Mouse (Mus musculus) ES-E14 (cell line): ENCODE results near the gene Fam172a. TPM values are rescaled to one million over a fixed set of nuclear protein-coding genes. Genes with fewer than 3 reads are reported as not detected.

Experiments
- DNase-seq: peaks from one replicate; pipeline ENCODE4 v3.0.0-alpha.2; 2013; ENCODE audit warnings: low read depth, low spot score
- H3K27ac ChIP-seq: 2 replicates; pipeline ENCODE4 v1.5.1; 2012; ENCODE audit warnings: low read depth, mild to moderate bottlenecking, low read length, moderate library complexity, mixed read lengths; ENCODE audit not compliant: poor library complexity, insufficient read depth, severe bottlenecking
- H3K36me3 ChIP-seq: 2 replicates; pipeline ENCODE4 v1.6.1; 2012; ENCODE audit warnings: mild to moderate bottlenecking, low read length, moderate library complexity, mixed read lengths; ENCODE audit not compliant: control insufficient read depth, poor library complexity, insufficient read depth, severe bottlenecking
- H3K4me1 ChIP-seq, 2 experiments: fragments of 150-350 bp in 1 of 2; sonication (generic) in 1 of 2; 2 replicates each; pipeline ENCODE4 v1.6.1; 2012; ENCODE audit warnings: low read length in 2 of 2, mild to moderate bottlenecking in 1 of 2, mixed read lengths in 1 of 2; ENCODE audit not compliant: control insufficient read depth in 2 of 2, insufficient read depth in 2 of 2, poor library complexity in 1 of 2
- H3K4me3 ChIP-seq, 2 experiments: fragments of 150-350 bp in 1 of 2; sonication (generic) in 1 of 2; 2 replicates each; pipeline ENCODE4 v1.5.1; 2012; ENCODE audit warnings: low read length in 2 of 2, low read depth in 1 of 2, mild to moderate bottlenecking in 1 of 2, mixed read lengths in 1 of 2; ENCODE audit not compliant: insufficient read depth in 1 of 2, poor library complexity in 1 of 2, severe bottlenecking in 1 of 2
- H3K9ac ChIP-seq: 2 replicates; pipeline ENCODE4 v1.6.1; 2012; ENCODE audit warnings: low read depth, mild to moderate bottlenecking, low read length, mixed read lengths; ENCODE audit not compliant: poor library complexity, insufficient read depth, severe bottlenecking
- H3K9me3 ChIP-seq: fragments of 150-350 bp; sonication (generic); 2 replicates; pipeline ENCODE4 v1.6.1; 2012; ENCODE audit warnings: low read depth, mild to moderate bottlenecking, low read length; ENCODE audit not compliant: control insufficient read depth, insufficient read depth
- CHD2 ChIP-seq: IDR thresholded peaks from 2 replicates; pipeline ENCODE4 v1.6.1; 2014; ENCODE audit warnings: mild to moderate bottlenecking, low read depth, low read length, inconsistent platforms
- HCFC1 ChIP-seq: IDR thresholded peaks from 2 replicates; pipeline ENCODE4 v1.6.1; 2012; ENCODE audit warnings: low read length, inconsistent platforms, borderline replicate concordance; ENCODE audit not compliant: insufficient read depth
- MAFK ChIP-seq: IDR thresholded peaks from 2 replicates; pipeline ENCODE4 v1.6.1; 2014; ENCODE audit warnings: mild to moderate bottlenecking, low read depth, low read length, inconsistent platforms; ENCODE audit not compliant: insufficient read depth
- ZC3H11A ChIP-seq: IDR thresholded peaks from 2 replicates; pipeline ENCODE4 v1.6.1; 2012; ENCODE audit warnings: low read depth, mild to moderate bottlenecking, inconsistent platforms, low read length, borderline replicate concordance
- ZNF384 ChIP-seq: IDR thresholded peaks from 2 replicates; pipeline ENCODE4 v1.6.1; 2012; ENCODE audit warnings: low read depth, low read length, inconsistent platforms
- in situ Hi-C, 2 experiments: fragments of 600-800 bp; cut with MboI; formaldehyde crosslinking; loops; one replicate each; pipeline ENCODE4 v1.15.1; 2025; ENCODE audit warnings: low sequenced_read_pairs in 2 of 2, inconsistent platforms in 1 of 2; ENCODE audit not compliant: unreplicated experiment in 2 of 2
- total RNA-seq: library from RNA; depleted of rRNA; stranded (reverse); fragments of 300-350 nt; gene quantifications from 2 replicates; pipeline ENCODE4 v1.2.3, GENCODE M21; 2012

Gene Fam172a
- total RNA-seq, 1 experiment: 8.7 TPM

DNA sequence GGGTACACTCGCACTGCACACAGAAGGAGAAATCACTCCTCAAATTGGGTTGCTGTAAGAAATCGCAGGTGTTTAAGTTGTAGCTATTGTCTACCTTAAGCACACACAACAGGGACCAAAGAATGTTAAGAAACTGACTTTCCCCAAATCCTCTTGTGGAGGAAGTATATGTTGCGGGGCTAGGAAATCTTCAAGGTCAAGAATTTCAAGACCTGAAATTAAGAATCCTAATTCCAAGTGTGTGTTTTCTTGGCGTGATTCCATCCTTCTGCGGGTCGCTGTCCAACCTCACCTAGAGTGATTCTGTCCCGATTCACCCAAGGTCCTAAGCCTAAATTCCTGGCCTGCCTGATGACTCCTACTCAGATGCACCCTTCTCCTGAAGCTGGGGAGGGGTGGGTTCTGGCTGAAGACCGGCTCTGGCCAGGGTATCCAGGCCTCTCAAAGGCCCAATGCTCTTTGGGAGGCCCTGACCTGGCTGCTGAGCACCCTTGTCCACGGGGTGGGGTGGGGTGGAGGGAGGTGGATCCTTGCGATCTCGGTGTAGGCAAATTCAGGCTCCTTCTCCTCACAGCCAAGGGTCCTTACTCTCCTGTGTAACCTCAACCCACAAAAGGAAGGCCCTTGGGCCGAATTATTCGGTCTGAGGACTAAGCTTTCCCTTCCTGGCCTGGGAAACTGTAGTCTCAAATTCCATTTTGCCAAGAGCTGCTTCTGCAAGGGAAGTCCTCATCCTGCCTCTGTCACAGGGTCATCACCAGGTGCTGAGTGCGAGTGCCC, 509.6 kb downstream of the Fam172a start:
- H3K9ac ChIP-seq: no peak overlapping the region
- H3K36me3 ChIP-seq: no peaks in the 10 kb centered on the region
- no peak for TF ChIP-seq ZC3H11A
- TF ChIP-seq MAFK: no peak
- no peak for TF ChIP-seq HCFC1
- no peak for TF ChIP-seq ZNF384
- no peak for TF ChIP-seq CHD2
- no peak for DNase-seq
- H3K4me1 ChIP-seq: no peaks in the 10 kb centered on the region
- H3K27ac ChIP-seq: no peak overlapping the region
- in situ Hi-C loops: no loop called here
- H3K9me3 ChIP-seq: no peaks in the 10 kb centered on the region
- H3K4me3 ChIP-seq: no peak overlapping the region

DNA sequence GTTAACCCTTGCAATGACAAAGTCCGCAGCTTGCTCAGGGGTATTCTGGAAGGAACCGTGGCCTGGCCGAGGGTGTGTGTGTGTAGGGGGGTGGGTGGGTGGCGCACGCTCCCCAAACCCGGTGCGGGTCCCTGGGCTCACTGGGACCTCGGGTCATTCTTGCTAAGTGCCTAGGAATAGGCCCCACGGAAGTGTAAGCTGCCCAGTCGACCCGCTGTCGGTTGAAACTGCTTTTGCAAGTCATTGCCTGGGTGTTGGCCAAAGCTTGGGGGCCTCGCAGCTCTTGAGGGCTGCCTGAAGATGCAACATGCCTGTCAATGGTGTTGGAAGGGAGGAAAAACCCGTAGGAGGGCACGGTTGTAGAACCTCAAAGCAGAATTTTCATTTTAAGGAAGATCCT, 510.3 kb downstream of the Fam172a start:
- no peaks in the 10 kb centered on the region for H3K36me3 ChIP-seq
- H3K9ac ChIP-seq: no peak overlapping the region
- DNase-seq: no peak
- no peaks in the 10 kb centered on the region for H3K9me3 ChIP-seq
- H3K4me3 ChIP-seq: no peak overlapping the region
- in situ Hi-C loops: no loop called here
- no peak overlapping the region for H3K27ac ChIP-seq
- no peak for TF ChIP-seq ZC3H11A
- TF ChIP-seq ZNF384: no peak
- no peak for TF ChIP-seq CHD2
- no peak for TF ChIP-seq MAFK
- no peak for TF ChIP-seq HCFC1
- no peaks in the 10 kb centered on the region for H3K4me1 ChIP-seq

DNA sequence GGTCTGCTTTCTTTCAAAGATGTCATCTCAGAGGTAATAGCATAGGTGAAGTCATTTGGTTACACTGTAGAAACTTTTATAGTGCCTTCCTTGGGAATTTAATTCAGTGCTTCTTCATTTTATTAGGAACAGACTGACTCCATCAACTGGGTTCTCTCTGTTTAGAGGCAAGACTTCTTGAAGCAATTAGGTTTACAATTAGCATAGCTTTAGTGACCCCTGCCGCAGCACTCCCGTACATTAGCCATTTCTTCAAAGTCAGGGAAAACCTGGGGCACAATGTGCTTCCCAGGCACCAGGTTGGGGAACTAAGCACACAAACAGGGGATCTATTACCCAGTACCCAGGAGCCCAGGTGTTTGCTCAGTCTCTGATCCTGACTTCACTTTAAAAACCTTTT, 511.3 kb downstream of the Fam172a start:
- Histone ChIP-seq H3K4me1 (no peaks in the 10 kb centered on the region), H3K27ac (no peak overlapping the region), H3K9me3 (no peaks in the 10 kb centered on the region), H3K9ac (no peak overlapping the region), H3K4me3 (no peak overlapping the region), H3K36me3 (no peaks in the 10 kb centered on the region)
- in situ Hi-C loops: no loop called here
- TF ChIP-seq CHD2 (no peak), MAFK (no peak), HCFC1 (no peak), ZC3H11A (no peak), ZNF384 (no peak)
- no peak for DNase-seq

DNA sequence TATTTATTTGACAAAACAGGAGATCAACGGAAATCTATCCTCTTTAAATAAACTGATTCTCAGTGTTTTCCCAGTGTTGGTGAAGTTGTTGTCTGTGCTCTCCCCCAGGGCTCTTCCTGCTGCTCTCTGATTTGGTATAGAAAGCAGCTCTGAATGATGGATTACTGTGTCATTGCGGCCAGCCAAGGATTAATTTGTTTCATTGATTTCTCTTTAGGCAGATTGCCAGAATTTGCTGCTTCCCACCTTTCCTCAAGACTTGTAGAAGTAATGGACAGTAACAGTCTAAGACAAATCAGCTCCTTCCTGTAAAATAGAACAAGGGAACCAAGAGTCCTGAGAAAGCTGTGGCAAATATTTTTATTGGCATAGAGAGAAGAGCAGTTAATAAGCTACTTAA, 513.4 kb downstream of the Fam172a start:
- no peak for DNase-seq
- Histone ChIP-seq H3K4me3 (no peak overlapping the region), H3K36me3 (no peaks in the 10 kb centered on the region), H3K9ac (no peak overlapping the region), H3K4me1 (no peaks in the 10 kb centered on the region), H3K9me3 (no peaks in the 10 kb centered on the region), H3K27ac (no peak overlapping the region)
- TF ChIP-seq ZC3H11A (no peak), CHD2 (no peak), ZNF384 (no peak), HCFC1 (no peak), MAFK (no peak)
- in situ Hi-C loops: no loop called here
